Mouse (Mus musculus) megakaryocyte, embryonic 14.5 days (primary cell): Measurements from ENCODE around the gene AA986860. TPM values are rescaled to one million over a fixed set of nuclear protein-coding genes. Genes with fewer than 3 reads are reported as not detected.

Experiments
- H3K27me3 ChIP-seq: replicated peaks from 2 replicates; pipeline ENCODE3; 2012; ENCODE audit warnings: inconsistent platforms
- H3K36me3 ChIP-seq: replicated peaks from 2 replicates; pipeline ENCODE3; 2012; ENCODE audit warnings: low read length, inconsistent platforms, mixed read lengths
- H3K4me1 ChIP-seq: 2 replicates; pipeline ENCODE4 v1.6.1; 2012; ENCODE audit warnings: inconsistent platforms
- H3K4me3 ChIP-seq: replicated peaks from 2 replicates; pipeline ENCODE3; 2012; ENCODE audit warnings: moderate library complexity, mild to moderate bottlenecking, inconsistent platforms
- H3K9me3 ChIP-seq: 2 replicates; pipeline ENCODE4 v1.6.1; 2012; ENCODE audit warnings: inconsistent platforms
- FLI1 ChIP-seq: IDR thresholded peaks from 2 replicates; pipeline ENCODE4 v1.6.1; 2012; ENCODE audit warnings: low read length, inconsistent platforms, mixed read lengths
- GATA1 ChIP-seq: IDR thresholded peaks from 3 replicates; pipeline ENCODE4 v1.6.1; 2012; ENCODE audit warnings: mixed read lengths, low read length, inconsistent platforms, borderline replicate concordance
- polyA plus RNA-seq: library from polyadenylated mRNA; stranded (reverse); fragments of >175 nt; gene quantifications from 2 replicates; pipeline ENCODE4 v1.2.3, GENCODE M21; 2012; ENCODE audit warnings: low replicate concordance; ENCODE audit not compliant: insufficient read depth

The AA986860 gene
- polyA plus RNA-seq, 1 experiment, result 4.5 TPM

DNA sequence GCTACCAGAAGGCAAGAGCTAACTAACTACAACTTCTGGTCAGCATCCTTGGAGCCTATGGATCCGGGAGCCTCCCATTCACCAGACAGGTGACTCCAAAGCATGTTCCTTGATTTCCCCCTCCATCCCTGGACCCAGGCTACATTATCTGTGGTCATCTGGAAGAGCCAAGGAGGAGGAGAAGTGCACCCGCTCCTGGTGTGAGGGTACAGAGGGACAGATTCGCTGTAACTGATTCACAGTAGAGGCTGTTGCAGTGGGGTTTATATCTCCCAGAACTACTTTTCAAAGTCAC is 15.6 kb upstream of the AA986860 start:
- Histone ChIP-seq H3K27me3 (no peaks in the 10 kb centered on the region), H3K36me3 (peaks cover 61% of the 10 kb centered on the region), H3K4me3 (peak overlapping the region; percentile 93), H3K4me1 (peaks cover 58% of the 10 kb centered on the region), H3K9me3 (no peaks in the 10 kb centered on the region)
- TF ChIP-seq FLI1, result no peak
- no peak for TF ChIP-seq GATA1

DNA sequence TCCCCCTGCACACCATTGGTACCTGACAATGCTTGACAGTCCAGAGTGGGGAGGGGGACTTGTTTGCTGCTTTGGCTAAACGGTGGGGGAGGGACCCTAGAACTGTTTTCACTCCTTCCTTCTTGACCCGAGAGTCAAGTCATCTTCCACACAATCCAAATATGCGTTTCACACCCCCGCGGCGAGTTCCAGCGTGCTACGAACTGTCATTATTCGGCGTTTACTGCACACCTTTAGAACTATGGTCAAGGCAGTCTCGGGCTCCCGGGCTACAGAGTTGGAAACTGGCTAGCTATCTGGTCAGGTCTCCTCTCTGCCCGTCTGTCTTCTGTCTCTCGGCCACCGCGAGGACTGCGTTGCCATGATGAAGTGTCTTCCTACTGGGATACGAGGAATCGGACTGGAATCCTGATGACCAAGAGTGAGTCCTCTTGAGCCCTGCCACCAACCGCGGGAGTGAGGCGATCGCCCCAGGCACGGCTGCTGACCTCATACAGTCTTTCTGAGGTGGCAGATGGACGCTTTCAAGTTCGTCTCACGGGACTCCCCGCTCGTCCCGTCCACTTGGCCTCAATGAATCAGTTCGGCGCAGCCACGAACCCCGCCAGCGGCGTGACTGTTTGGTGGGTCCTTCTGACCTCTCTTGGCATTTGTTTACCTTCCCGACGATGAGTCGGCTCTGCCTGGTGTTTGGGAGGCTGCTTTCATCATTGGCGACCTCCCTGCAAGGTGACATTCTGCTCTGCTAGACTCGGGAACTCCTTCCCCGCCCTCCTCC is 15.1 kb upstream of the AA986860 start:
- H3K4me3 ChIP-seq, result peak overlapping the region; percentile 93
- H3K36me3 ChIP-seq, result peaks cover 59% of the 10 kb centered on the region
- H3K27me3 ChIP-seq, result no peaks in the 10 kb centered on the region
- H3K4me1 ChIP-seq, result peaks cover 55% of the 10 kb centered on the region
- no peak for TF ChIP-seq GATA1
- no peak for TF ChIP-seq FLI1
- H3K9me3 ChIP-seq, result no peaks in the 10 kb centered on the region

DNA sequence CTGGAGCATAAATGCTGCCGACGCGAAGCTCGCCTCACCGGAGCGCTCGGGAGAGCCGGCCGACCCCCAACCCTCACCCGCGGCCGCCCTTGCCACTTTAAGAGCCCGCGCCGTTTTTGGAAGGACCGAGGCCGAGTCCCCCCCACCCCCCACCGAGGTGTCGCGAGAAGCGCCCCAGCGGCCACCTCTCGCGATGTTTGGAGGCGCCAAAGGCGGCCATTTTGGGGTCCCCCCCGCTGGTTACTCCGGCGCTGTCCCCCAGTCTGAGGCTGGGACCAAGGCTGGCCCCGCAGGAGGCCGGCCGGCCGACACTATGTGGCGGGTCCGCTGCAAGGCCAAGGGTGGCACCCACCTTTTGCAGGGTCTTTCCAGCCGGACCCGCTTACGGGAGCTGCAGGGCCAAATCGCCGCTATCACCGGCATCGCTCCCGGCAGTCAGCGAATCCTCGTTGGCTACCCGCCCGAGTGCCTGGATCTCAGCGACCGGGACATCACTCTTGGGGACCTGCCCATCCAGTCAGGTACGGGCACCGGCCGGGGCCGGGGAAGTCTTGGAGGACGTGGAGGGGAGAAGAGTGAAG is 14.4 kb upstream of the AA986860 start, which contains the start of gene Yod1:
TSS of gene Yod1 (plus strand) at position 37 of the 581 bp plus-strand sequence.
- Histone ChIP-seq H3K4me3 (peak within 1 kb of the TSS; percentile 93), H3K4me1 (peaks cover 53% of the 10 kb centered on the region), H3K36me3 (peaks cover 57% of the 10 kb centered on the region), H3K9me3 (no peaks in the 10 kb centered on the region), H3K27me3 (no peaks in the 10 kb centered on the region)
- TF ChIP-seq GATA1 (no peak), FLI1 (no peak)

- no peak for TF ChIP-seq FLI1
- no peak for TF ChIP-seq GATA1
- Histone ChIP-seq H3K4me1 (peaks cover 76% of the 10 kb centered on the region), H3K36me3 (peaks cover 67% of the 10 kb centered on the region), H3K4me3 (no peak overlapping the region), H3K9me3 (no peaks in the 10 kb centered on the region), H3K27me3 (no peaks in the 10 kb centered on the region)
These were observed 7.6 kb upstream of the AA986860 start for GRCm38 (mm10) chr1:130724206-130724605.

DNA sequence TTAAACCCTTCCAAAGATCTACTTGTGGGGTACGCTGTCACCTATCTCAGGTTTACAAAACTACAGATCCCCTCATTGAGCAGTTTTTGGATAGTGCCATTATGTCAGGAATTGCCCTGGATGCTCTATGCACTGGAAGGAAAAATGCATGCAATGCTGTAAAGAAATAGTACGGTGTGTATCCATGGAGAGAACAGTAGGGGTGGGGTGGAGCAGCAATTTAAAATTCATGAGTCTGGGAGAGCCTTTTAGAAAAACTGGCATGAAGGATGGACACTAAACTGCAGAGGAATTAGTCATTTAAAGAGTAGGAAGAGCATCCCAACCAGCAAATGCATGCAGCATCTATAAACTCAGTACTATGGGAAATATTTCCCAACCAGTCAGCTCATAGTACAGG is 5.4 kb upstream of the AA986860 start:
- Histone ChIP-seq H3K4me1 (peaks cover 86% of the 10 kb centered on the region), H3K9me3 (no peaks in the 10 kb centered on the region), H3K27me3 (no peaks in the 10 kb centered on the region), H3K4me3 (no peak overlapping the region), H3K36me3 (peaks cover 59% of the 10 kb centered on the region)
- no peak for TF ChIP-seq FLI1
- TF ChIP-seq GATA1, result no peak

- no peak for TF ChIP-seq FLI1
- peak; percentile 43; the same call in 1 of the 3 replicates for TF ChIP-seq GATA1
- no peaks in the 10 kb centered on the region for H3K9me3 ChIP-seq
- H3K27me3 ChIP-seq, result no peaks in the 10 kb centered on the region
- peaks cover 95% of the 10 kb centered on the region for H3K4me1 ChIP-seq
- H3K36me3 ChIP-seq, result peaks cover 50% of the 10 kb centered on the region
- H3K4me3 ChIP-seq, result peak overlapping the region; percentile 56
These were observed 3.7 kb upstream of the AA986860 start for GRCm38 (mm10) chr1:130728070-130728469.

DNA sequence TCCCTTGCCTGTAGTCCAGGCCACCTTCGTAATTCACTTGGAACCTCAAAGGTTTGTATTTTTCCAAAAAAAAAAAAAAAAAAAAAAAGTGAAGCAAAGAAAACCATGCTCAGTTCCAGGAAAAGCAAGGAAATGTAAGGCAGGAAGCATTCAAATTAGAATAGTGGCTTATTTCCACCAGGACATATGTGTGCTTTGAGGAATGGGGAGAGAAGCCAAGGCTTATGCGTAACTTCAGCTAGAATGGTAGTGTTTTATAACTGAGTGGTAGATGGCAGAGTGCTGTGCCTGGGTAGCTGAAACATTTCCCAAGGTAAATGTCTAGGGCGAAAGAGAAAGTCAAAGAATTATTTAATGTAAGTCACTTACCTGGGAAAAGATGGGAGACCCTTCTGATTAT is 3.1 kb upstream of the AA986860 start:
- H3K36me3 ChIP-seq, result peaks cover 50% of the 10 kb centered on the region
- no peak overlapping the region for H3K4me3 ChIP-seq
- TF ChIP-seq GATA1 (no peak), FLI1 (no peak)
- no peaks in the 10 kb centered on the region for H3K9me3 ChIP-seq
- no peaks in the 10 kb centered on the region for H3K27me3 ChIP-seq
- peaks cover 95% of the 10 kb centered on the region for H3K4me1 ChIP-seq

DNA sequence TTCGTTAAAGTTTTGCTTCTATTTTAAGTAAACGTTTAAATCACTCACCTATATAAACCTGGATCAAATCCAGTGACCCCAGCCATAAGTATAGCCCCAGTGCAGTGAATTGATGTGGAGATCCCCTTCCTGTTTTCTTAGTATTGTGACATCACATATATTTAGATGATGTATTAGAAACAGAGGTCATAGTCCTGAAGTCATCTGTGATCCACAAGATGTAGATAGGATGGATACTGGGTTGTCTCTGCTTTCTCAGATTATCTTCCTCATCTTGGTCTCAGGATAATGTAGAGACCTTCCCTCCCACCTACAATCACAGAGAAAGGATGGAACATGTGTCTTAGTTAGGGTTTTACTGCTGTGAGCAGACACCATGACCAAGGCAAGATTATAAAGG is 2.6 kb upstream of the AA986860 start, which contains the start of gene Pfkfb2:
TSS of gene Pfkfb2 (minus strand) at position 101 of the 400 bp plus-strand sequence.
- Histone ChIP-seq H3K4me3 (peak within 1 kb of the TSS; percentile 56), H3K4me1 (peaks cover 95% of the 10 kb centered on the region), H3K9me3 (no peaks in the 10 kb centered on the region), H3K36me3 (peaks cover 48% of the 10 kb centered on the region), H3K27me3 (no peaks in the 10 kb centered on the region)
- TF ChIP-seq FLI1 (no peak), GATA1 (no peak)

GRCm38 (mm10) chr1:130732706-130733658 is 1.2 kb downstream of the AA986860 start:
- no peak for TF ChIP-seq FLI1
- no peak for TF ChIP-seq GATA1
- peaks cover 58% of the 10 kb centered on the region for H3K36me3 ChIP-seq
- H3K4me1 ChIP-seq, result peaks cover 92% of the 10 kb centered on the region
- H3K4me3 ChIP-seq, result peak overlapping the region; percentile 42
- no peaks in the 10 kb centered on the region for H3K9me3 ChIP-seq
- no peaks in the 10 kb centered on the region for H3K27me3 ChIP-seq
